Mouse (Mus musculus) lung, embryonic 14.5 days (tissue): Measurements from ENCODE around the gene Ddx42. TPM values are rescaled to one million over a fixed set of nuclear protein-coding genes. Genes with fewer than 3 reads are reported as not detected.

Experiments
- ATAC-seq: fragments of 200-750 bp; cut with Nextera tagmentation; 2 replicates; pipeline ENCODE4 v1.8.0; 2017; ENCODE audit warnings: mild to moderate bottlenecking, moderate TSS enrichment, moderate library complexity; ENCODE audit not compliant: insufficient read depth
- DNase-seq: peaks from one replicate; pipeline ENCODE4 v3.0.0-alpha.2; 2015
- H3K27ac ChIP-seq: fragments of 300-500 bp; sonication (generic); 2 replicates; pipeline ENCODE4 v1.5.1; 2014; ENCODE audit warnings: low read depth, mild to moderate bottlenecking, moderate library complexity
- H3K27me3 ChIP-seq: fragments of 300-500 bp; sonication (generic); 2 replicates; pipeline ENCODE4 v1.6.1; 2014; ENCODE audit warnings: low read length, control low read depth; ENCODE audit not compliant: insufficient read depth
- H3K36me3 ChIP-seq: fragments of 300-500 bp; sonication (generic); 2 replicates; pipeline ENCODE4 v1.6.1; 2014; ENCODE audit warnings: control low read depth; ENCODE audit not compliant: insufficient read depth
- H3K4me1 ChIP-seq: fragments of 300-500 bp; sonication (generic); 2 replicates; pipeline ENCODE4 v1.6.1; 2014; ENCODE audit warnings: antibody characterized with exemption, control low read depth; ENCODE audit not compliant: insufficient read depth
- H3K4me2 ChIP-seq: fragments of 300-500 bp; sonication (generic); 2 replicates; pipeline ENCODE4 v1.6.1; 2014; ENCODE audit warnings: mild to moderate bottlenecking
- H3K4me3 ChIP-seq: fragments of 300-500 bp; sonication (generic); 2 replicates; pipeline ENCODE4 v1.5.1; 2014; ENCODE audit warnings: low read depth, low read length
- H3K9ac ChIP-seq: fragments of 300-500 bp; sonication (generic); 2 replicates; pipeline ENCODE4 v1.6.1; 2014
- H3K9me3 ChIP-seq: fragments of 300-500 bp; sonication (generic); 2 replicates; pipeline ENCODE4 v1.6.1; 2016; ENCODE audit warnings: low read depth, low read length, control low read depth
- CTCF ChIP-seq: IDR thresholded peaks from 2 replicates; pipeline ENCODE4 v1.5.1; 2016; ENCODE audit warnings: antibody characterized with exemption, low read depth
- WGBS: fragments of 180-500 bp; shearing (Covaris S2); extraction: QIAGEN DNeasy Blood & Tissue Kit; methylation state at CpG from one replicate; pipeline ENCODE4 v1.1.7; 2014; 5-methylcytosine and 5-hydroxymethylcytosine counted together
- polyA plus RNA-seq: library from polyadenylated mRNA; unstranded; fragments of >200 nt; fragmentation: Nextera tagmentation; extraction: Ambion mirVana; gene quantifications from 2 replicates; pipeline ENCODE4 v1.2.1, GENCODE M21; 2014

The Ddx42 gene
- polyA plus RNA-seq, 1 experiment from 2014 or later = 82.1 TPM

- Histone ChIP-seq H3K4me1 (no peaks in the 10 kb centered on the region), H3K4me2 (no peak overlapping the region), H3K27ac (no peak overlapping the region), H3K4me3 (no peak overlapping the region), H3K9ac (no peak overlapping the region), H3K36me3 (peaks cover 90% of the 10 kb centered on the region), H3K27me3 (no peaks in the 10 kb centered on the region), H3K9me3 (no peaks in the 10 kb centered on the region)
- TF ChIP-seq CTCF = no peak
- DNase-seq = no peak
- no peak for ATAC-seq
- WGBS = 94% methylated on average over 19 of the region's 19 CpGs
Measured at GRCm38 (mm10) chr11:106201337-106202122, 15.2 kb upstream of the Ddx42 start.

GRCm38 (mm10) chr11:106202123-106202465 is 14.6 kb upstream of the Ddx42 start, which contains the start of gene Strada:
Gene Strada, minus strand, starts transcription at chr11:106202168.
- no peak within 1 kb of the TSS for H3K9ac ChIP-seq
- H3K36me3 ChIP-seq = peaks cover 90% of the 10 kb centered on the region
- no peaks in the 10 kb centered on the region for H3K4me1 ChIP-seq
- no peak within 1 kb of the TSS for H3K27ac ChIP-seq
- ATAC-seq (no peak), DNase-seq (no peak)
- WGBS = 80% methylated on average over 5 of the region's 5 CpGs
- no peak within 1 kb of the TSS for H3K4me3 ChIP-seq
- H3K27me3 ChIP-seq = no peaks in the 10 kb centered on the region
- no peak within 1 kb of the TSS for H3K4me2 ChIP-seq
- H3K9me3 ChIP-seq = no peaks in the 10 kb centered on the region
- no peak for TF ChIP-seq CTCF

GRCm38 (mm10) chr11:106212771-106213170 is 4.0 kb upstream of the Ddx42 start:
- Histone ChIP-seq H3K4me1 (peaks cover 10% of the 10 kb centered on the region; the same call in 1 of the 2 replicates), H3K9ac (no peak overlapping the region), H3K27me3 (no peaks in the 10 kb centered on the region), H3K9me3 (no peaks in the 10 kb centered on the region), H3K27ac (no peak overlapping the region), H3K4me3 (no peak overlapping the region), H3K36me3 (peaks cover 55% of the 10 kb centered on the region), H3K4me2 (no peak overlapping the region)
- no peak for DNase-seq
- TF ChIP-seq CTCF = no peak
- 88% methylated on average over 8 of the region's 8 CpGs for WGBS
- ATAC-seq = no peak

- no peak overlapping the region for H3K27ac ChIP-seq
- ATAC-seq = no peak
- H3K9me3 ChIP-seq = no peaks in the 10 kb centered on the region
- H3K9ac ChIP-seq = peak overlapping the region; percentile 95
- TF ChIP-seq CTCF = no peak
- peaks cover 35% of the 10 kb centered on the region for H3K36me3 ChIP-seq
- peak overlapping the region; percentile 93 for H3K4me3 ChIP-seq
- H3K4me2 ChIP-seq = peak overlapping the region; percentile 89
- H3K4me1 ChIP-seq = peaks cover 19% of the 10 kb centered on the region
- H3K27me3 ChIP-seq = no peaks in the 10 kb centered on the region
- WGBS = 89% methylated on average over 5 of the region's 5 CpGs
- DNase-seq = no peak
Measured at GRCm38 (mm10) chr11:106214856-106215255, 1.9 kb upstream of the Ddx42 start.

GRCm38 (mm10) chr11:106215450-106215859 is 1.3 kb upstream of the Ddx42 start:
- Histone ChIP-seq H3K36me3 (peaks cover 29% of the 10 kb centered on the region), H3K9ac (peak overlapping the region; percentile 95), H3K4me1 (peaks cover 19% of the 10 kb centered on the region), H3K4me3 (peak overlapping the region; percentile 93), H3K9me3 (no peaks in the 10 kb centered on the region), H3K27ac (peak overlapping the region; percentile 98; the same call in 1 of the 2 replicates), H3K27me3 (no peaks in the 10 kb centered on the region), H3K4me2 (peak overlapping the region; percentile 89)
- 16% methylated on average over 7 of the region's 7 CpGs for WGBS
- DNase-seq (peak; percentile 12), ATAC-seq (no peak)
- TF ChIP-seq CTCF = no peak

- under 1% methylated on average over 46 of the region's 46 CpGs for WGBS
- TF ChIP-seq CTCF = no peak
Measured at GRCm38 (mm10) chr11:106215927-106216729, 598 bp upstream of the Ddx42 start, which contains the start of gene Ccdc47. Gene Ccdc47, minus strand, starts transcription at chr11:106216344.

GRCm38 (mm10) chr11:106220603-106221002 is 3.9 kb downstream of the Ddx42 start:
- no peak overlapping the region for H3K27ac ChIP-seq
- H3K27me3 ChIP-seq = no peaks in the 10 kb centered on the region
- no peak for DNase-seq
- ATAC-seq = no peak
- TF ChIP-seq CTCF = no peak
- H3K9me3 ChIP-seq = no peaks in the 10 kb centered on the region
- H3K9ac ChIP-seq = no peak overlapping the region
- peaks cover 9% of the 10 kb centered on the region for H3K4me1 ChIP-seq
- H3K4me2 ChIP-seq = no peak overlapping the region
- peaks cover 21% of the 10 kb centered on the region for H3K36me3 ChIP-seq
- H3K4me3 ChIP-seq = no peak overlapping the region
- WGBS = 86% methylated on average over 3 of the region's 3 CpGs

More at GRCm38 (mm10) chr11:106215927-106216729, 598 bp upstream of the Ddx42 start, which contains the start of gene Ccdc47:
- H3K9me3 ChIP-seq = no peaks in the 10 kb centered on the region
- H3K4me3 ChIP-seq = peak within 1 kb of the TSS; percentile 93
- peak within 1 kb of the TSS; percentile 89 for H3K4me2 ChIP-seq
- peak within 1 kb of the TSS; percentile 98 for H3K27ac ChIP-seq
- H3K27me3 ChIP-seq = no peaks in the 10 kb centered on the region
- ATAC-seq (peak; percentile 98), DNase-seq (peak; percentile 99)
- H3K36me3 ChIP-seq = peaks cover 23% of the 10 kb centered on the region
- peak within 1 kb of the TSS; percentile 95 for H3K9ac ChIP-seq
- H3K4me1 ChIP-seq = peaks cover 19% of the 10 kb centered on the region
